Mouse (Mus musculus) thymus, postnatal 0 days (tissue): ENCODE measurements at regions not wholly inside any gene's neighbourhood (a gene's known extent, or its start where the extent isn't known, plus 50 kb on each side); places are given as distances from the start of the nearest gene placed in this dataset.

Experiments
- DNase-seq: peaks from one replicate; pipeline ENCODE4 v3.0.0-alpha.2; 2015; ENCODE audit warnings: low spot score

DNA sequence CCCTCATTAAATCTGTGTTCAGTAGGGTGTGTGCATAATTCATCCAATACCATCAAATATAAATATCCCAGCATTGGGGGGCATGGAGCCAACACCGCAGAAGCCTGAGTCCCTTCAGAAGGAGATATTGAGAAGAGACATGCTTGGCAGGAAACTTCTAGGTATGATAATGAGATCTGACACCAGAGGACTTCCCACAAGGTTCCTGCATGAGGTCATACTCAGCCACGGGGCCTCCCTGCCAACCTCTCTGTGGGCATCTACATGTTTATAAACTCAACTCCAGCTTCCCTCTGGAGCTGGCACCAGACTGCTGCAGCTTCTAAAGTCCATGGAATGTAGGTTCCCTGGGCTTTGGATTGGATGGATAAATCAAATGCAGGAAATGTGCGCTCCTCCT lies 587.4 kb upstream of the Kdm8 start:
- DNase-seq = no peak

DNA sequence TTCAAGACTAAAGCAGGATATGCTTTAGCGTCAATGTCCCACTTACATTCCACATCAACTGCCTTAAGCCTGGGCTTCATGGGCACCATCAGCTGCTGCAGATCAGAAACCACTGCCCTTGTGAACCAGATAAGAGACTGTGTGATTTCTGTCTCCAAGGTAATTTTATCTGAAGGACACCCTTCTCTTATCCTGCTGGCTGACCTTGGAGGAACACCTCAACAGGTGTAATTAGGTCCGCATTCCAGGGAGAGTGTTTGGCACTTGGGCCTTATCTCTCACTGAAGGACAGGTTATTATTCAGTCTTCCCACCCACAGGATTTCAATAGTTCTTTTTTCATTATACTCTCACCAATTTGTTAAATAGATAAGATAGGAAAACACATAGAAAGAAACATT lies 583.1 kb upstream of the Kdm8 start:
- no peak for DNase-seq

DNA sequence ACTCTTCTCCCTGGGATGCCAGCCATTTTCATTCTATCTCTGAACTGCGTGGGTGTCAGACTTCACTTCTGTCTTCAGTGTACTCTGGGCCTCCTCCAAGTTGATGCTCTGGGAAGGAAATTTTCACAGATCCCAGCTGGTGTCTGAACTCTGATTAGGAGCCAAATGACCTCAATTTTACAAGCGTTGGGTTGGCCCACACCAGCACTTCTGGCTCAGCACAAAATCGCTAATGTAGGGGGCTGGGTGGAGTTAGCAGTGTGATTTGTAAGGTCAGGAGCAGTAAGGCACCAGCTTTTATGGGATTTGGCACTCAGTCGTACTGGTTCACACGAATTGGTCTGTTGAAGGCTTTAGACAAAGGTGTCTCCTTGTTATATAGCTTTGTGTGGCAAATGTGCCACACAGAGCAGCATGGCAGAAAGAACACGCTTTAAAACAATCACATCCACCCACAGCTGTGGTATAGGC lies 576.3 kb upstream of the Kdm8 start:
- no peak for DNase-seq

DNA sequence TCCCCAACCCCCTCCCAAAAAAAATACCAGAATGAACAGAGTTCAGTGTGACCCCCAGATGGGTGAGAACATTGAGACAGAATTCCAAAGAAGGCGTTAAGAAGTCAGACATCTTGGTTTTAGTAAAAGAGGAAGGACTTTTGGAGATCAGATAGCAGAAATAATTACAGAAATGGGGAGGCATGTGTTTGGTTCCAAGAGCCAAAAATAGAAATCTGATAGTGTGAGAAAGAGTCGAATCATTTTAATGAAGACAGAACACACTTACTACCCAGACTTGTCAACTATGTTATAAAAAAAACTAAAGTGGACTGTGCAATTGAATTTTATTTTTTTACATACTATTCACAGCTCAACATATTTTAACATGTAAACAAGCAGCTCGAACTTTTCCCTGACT lies 575.9 kb upstream of the Kdm8 start:
- no peak for DNase-seq

DNA sequence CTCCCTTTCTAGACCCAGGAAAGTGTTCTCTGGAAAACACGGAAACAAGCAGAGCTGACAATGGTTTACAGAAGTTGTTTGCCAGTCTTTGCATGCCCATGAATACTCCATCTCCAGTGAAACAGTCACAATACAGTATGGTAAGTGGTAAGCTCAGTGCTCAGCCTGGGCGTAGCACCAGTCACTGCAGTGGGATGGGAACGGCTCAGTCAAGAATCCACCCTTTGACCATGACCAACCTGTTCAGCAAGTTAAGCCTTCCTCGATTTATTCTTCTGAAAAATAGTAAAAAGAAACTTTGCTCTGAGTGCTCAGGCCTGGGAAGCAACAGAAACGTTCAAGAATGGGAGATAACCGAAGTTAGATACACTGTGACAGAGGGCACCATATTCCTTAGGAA lies 563.7 kb upstream of the Kdm8 start:
- DNase-seq = no peak

DNA sequence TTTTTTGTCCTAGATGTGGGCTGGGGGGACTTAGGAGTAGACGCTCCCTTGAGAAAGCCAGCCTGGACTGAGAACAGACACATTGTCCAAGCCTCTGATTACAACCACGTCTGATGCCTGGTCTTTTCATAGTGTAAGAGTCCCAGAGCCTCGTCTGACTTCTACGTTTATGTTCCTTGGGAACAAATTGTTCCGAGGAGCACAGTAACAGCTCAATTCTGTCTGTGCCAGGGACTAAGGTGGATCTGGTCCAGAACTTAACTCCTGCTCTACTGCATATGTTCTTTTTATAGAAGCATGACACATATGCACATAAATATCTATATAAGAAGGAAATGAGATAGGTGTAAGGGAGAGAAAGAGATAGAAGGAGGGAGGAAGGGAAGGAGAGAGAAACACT lies 537.2 kb upstream of the Kdm8 start:
- no peak for DNase-seq

DNA sequence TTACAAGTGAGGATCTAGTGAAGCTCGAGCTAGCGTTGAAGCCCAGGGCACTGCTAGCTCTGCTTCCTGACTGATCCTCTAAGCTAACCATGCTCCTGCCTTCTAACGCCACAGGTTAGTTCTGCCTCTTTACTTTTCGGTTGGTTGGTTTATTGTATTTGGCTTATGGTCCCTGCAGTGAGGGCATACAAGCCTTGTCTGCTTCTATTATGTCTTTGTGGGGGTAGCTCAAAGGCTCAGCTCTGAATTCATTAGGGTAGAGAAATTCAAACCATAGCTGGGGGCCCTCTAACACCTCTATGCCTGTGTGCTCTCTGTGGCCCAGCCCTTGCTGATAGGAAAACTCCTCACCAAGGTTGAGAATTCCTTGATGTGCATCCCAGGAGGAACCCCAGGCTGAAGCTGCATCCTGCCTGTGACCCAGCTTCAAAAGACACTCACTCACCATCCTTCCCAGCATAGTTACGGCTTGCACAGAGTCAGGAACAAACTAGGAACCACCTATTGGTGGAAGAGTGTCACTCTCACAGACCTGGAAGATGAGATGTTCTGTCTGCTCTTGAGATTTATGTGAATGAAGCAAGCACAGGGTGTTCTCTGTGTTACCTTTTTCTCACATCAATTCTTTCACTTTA lies 536.7 kb upstream of the Kdm8 start:
- no peak for DNase-seq

DNA sequence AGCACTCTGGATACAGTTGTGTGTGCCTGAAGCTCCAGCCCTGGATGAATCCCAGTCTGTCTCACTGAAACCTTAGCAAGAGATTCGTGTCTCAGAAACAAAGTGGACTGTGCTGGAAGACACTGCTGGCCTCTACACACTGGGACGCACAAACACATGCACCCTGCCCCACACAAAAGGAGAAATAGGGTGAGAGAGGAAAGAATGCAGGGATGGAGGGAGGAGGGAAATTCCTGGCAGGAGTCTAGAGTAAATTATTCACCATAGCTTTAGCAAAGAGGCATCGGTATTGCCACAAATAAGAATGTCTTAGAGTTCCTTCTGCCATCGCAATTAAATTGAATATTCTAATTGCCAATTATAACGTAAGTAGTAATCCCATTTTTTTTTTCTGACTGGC lies 530.4 kb upstream of the Kdm8 start:
- DNase-seq = no peak

DNA sequence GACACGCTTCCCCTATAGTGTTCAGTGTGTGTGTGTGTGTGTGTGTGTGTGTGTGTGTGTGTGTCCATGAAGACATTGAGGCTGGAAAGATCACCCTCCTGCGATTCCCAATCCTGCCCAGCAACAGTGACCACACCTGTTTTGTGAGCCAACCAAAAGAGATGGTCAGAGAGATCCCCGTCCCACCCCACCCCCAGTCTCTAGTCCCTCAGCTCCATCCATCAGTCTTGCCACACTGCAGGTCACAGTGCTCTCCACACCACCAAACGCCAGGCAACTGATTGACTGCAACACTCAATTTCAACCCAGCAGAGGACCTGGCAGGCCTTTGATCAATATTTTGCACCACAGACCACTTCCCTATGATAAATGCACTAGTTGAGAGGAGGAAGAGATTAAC lies 530.0 kb upstream of the Kdm8 start:
- DNase-seq = no peak

DNA sequence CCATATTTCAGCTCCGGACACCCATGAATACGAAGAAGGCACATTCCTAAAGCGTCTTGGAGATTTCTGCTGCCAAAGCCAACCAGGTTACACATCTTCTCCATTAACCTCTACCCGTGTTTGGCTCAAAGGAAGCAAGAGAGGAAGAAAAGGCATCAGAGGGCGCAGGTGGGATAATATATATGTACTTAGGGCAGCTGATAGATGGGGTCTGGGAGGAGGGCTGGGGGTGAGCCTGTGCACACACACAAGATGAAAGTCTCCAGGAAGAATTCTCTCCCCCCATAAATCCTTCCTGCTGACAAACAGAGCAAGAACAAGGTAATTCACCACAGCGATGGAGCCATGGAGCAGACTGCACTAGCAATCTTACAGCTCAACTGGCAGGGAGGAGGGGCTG lies 529.5 kb upstream of the Kdm8 start:
- no peak for DNase-seq

DNA sequence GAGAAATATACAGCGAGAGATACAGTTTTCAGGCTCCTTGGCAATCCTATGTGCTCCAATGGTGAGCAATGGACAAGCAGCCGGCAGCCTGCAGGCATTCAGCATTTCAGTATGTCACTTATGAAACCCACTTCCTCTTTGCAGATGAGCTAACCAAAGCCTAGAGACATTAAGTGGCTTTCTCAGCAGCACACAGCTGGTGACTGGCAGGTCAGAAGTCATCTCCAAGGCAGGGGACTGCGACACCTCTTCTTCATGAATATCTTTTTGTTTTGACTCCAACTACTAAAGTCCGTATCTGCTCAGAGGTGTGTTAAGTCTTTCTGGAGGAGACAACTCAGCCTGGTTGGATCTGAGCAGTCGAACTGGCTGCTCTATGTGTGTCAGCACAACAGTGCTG lies 528.8 kb upstream of the Kdm8 start:
- no peak for DNase-seq

DNA sequence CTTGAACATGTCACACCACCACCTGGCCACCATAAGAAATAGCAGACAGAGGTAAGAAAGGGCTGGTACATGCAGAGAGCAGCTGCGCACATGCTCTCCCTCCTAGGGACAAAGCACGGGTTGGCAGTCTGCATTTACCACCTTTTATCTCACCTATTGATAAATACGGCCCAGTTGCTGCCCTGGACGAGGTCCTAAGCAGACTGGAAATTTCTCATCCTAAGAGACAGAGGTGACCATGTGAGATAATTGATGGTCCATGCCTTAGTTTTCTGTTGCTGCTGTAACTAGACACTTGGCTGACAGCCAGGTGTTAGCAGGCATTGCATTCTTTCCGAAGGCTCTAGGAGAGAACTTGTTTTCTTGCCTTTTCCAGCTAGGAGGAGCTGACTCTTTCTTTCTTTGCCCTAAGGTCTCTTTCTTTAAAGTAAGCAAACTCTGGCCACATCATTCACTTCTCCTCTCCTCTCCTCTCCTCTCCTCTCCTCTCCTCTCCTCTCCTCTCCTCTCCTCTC lies 526.8 kb upstream of the Kdm8 start:
- DNase-seq = no peak

DNA sequence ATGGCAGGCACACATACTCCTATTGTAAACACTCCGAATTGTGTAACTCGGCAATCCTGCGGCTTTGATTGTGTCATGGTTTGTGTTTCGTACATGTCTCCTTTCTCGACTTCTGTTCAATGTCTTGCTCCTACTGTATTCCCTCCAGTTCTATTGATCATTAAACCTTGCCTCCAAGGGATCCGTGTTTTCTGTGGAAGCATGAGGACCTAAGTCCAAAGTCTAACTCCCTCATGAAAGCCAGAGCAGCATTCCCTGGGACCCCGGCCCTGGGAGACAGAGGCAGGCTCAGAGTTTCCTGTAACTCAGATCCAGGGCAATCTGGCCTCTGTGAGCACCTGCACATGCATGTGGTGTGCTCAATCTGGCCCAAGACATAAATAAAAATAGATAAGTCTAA lies 521.7 kb upstream of the Kdm8 start:
- no peak for DNase-seq

DNA sequence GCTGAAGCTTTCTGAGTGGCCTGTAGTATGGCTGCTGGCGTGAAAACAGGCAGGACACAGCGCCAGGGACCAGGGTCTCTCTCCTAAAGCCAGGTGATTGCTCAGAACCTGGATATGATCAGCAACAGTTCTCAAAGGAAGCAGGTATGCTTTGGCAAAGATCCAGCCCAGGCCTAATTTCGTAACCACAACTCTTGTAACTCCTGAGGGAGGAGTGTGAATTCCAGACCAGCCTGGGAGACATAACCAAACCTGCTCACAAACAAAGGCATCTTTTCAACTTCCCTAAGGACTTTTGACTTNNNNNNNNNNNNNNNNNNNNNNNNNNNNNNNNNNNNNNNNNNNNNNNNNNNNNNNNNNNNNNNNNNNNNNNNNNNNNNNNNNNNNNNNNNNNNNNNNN lies 510.9 kb upstream of the Kdm8 start:
- DNase-seq = no peak

DNA sequence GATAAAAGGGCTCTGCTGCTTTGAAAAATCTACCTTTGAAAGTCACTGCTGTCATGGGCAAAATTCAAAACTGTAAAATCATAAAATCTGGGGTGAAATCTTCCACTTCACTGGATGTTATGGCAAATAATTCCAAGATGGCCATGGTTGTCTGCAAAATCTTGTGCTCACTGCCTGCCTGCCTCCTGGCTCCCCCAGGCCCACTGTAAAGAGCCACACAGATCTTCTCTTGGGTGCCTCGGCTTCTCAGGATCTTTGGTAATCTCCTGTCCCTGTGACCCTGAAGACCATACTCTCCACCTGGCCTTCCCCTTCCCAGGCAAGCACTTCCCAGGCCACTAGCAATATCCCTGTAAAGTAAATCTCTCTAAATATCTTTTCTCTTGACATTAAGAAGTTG lies 505.1 kb upstream of the Kdm8 start:
- no peak for DNase-seq

DNA sequence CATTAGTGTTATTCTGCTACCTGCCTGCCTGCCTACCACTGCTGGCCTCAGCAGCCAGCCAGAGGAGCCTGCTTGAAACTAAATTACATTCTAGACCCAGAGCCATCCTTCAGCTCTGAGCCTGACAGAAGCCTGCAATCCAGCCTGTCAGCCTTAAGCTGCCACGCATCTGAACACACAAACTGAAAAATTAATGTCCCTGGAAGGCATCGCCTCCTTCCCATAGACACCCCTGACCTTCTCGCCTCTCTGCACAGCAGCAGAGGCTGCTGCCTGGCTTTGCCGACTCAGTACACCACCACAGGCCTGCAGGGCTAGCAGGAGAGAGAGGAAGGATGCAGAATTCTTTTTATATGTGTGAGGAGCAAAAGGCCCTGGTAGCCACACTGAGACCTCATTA lies 502.9 kb upstream of the Kdm8 start:
- DNase-seq = no peak

DNA sequence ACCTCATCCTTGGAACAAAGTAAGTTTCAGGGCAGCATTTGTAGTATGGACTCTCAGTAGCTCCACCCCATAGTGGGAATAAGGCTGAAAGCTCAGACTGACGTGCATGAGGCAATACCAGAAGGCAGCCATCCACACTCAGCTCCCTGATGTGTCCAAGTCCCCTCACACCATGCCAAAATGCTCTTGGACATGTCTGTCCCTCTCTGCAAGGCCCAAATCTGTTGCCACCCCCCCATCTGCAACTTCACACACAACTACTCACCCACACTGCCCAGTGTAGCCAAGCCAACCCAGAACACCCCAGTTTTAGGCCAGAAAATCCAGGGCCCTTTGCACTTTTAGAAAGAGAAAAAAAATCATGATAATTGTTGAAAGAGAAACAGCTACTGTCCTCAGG lies 498.1 kb upstream of the Kdm8 start:
- no peak for DNase-seq

DNA sequence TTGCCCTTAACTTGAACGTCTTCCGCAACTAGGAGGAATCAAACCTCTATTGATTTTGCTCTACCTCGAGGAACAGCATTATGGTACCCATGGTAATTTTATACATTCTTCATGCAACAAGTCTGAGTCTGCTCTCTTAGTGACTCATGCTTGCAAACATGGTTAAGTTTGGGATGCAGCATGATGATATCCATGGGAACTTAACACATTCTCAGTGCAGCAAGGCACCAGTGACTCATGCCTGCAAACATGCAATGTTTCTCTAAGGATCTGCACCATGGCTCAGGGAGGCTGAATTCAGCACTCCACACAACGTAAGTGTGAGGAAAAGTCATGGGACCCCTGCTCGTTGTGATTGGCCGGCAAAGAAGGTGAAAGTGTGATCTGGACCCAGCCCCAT lies 487.1 kb upstream of the Kdm8 start:
- DNase-seq = no peak

DNA sequence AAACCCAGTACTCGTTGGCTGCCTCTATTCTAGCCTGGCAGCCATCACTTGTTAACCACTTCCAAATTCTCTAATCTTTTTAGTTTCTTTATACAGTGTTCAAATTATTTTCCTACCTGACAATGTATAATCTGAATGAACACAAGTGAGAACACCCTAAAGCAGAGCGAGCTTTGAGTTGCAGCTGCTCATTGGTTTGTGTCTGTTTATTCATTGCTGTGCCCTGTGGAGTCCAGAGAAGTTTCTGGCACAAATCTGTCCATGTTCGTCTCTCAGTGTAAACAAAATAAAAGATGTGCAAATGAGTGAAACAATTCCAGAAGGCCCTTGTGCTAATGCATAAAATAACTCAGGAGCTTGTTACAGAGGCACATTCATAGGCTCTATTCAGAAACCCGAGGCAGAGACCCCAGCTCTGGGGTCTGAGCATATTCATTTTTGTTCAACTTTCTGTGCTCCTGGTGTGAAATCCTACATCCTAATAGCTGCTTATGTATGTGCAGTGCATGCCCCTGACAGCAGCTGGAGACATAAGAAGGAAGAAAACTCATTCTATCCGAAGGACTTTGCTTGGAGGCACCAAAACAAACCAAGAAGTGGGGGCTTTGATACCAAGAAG lies 469.5 kb upstream of the Kdm8 start:
- DNase-seq = no peak

DNA sequence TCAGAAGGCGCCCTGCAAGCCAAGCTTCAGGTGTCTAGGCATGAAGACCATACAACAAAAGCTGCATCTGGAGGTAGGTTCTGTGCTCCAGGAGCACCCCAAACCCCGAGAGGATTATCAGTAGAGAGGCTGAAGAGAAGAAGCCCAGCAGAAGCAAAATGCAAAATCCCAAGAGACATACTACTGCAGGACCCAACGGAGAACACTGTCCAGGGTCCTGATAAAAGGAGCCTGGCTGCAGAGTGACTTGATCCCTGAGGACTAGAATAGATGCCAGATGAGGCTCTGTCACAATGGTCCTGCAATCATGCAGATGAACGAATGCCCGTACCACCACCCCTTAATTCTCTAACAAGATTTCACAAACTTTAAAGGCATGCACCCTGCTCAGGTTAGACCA lies 455.0 kb upstream of the Kdm8 start:
- no peak for DNase-seq

DNA sequence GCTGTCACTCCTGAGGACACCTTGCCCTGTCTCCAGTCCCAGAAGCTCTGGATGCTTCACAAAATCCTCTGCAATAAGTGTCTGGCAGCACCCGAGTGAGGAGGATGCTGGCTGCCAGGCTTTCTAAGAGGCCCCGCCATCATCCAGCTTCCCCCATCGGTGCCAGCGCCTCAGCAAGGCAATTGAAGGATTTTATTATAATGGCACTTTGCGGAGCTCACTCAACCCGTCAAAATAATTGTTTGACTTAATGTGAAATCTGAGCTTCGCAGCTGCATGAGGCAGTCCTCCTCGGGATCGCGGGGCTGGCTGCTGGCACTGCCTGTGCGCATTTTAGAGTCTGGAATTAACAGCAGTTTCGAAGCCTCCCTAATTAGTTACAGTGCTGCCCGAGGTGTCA lies 453.8 kb upstream of the Kdm8 start:
- no peak for DNase-seq

DNA sequence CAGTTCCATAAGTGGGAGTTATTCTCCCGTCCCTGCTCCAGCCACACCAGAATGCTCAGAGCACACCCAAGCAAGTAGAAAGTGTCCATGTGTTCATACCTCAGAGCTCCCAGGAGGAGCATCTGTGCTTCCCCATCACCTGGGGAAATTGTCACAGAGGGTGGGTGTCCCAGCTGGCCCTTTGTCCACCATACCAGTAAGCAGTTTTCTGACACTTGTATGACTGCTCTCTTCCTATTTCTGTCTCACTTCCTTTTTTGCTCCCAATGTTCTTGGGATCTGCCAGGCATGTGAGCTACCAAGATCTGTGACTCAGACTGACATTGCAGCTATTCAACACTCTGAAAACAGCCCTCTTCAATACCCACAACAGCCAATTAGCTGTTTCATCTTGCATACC lies 447.9 kb upstream of the Kdm8 start:
- DNase-seq = no peak

DNA sequence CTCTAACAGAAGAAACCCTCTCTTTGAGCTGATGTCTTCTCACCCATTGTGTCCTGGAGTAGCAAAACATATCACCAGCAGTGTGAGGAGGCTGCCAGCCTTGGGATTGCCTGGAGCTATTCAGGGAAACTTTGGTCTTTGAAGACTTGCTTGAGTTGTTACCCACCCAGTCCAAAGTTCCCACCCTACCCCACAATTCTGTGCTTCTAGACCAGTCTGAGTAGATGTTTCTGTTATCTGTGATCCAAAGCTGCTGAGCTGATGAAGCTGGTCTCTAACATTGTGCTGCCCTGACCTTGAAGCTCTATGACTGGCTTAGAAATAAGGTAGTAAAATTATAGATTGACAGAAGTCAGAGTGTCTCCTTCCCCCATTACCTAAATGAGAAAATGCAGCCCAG lies 443.8 kb upstream of the Kdm8 start:
- no peak for DNase-seq

DNA sequence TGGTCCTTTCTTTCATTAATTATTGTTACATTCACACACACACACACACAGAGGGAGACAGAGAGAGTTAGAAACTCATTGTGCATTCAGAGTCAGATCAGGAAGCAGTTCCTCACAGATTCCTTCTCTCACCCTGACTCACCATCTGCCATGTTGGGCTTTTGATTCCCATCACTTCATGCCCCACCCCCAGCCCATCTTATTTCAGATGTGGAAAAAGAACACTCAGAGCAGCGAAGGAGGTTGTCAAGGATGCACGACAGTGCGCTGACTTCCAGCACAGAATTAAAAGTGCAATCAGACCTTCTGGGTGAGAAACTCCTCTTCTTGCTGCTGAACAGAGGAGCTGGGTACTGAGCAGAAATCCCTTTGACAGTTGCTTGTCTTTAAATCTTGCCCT lies 438.8 kb upstream of the Kdm8 start:
- no peak for DNase-seq
